Mouse (Mus musculus) lung, postnatal 0 days (tissue): ENCODE data around the gene Serpinb9.

ENCODE experiments used
- CTCF ChIP-seq: IDR thresholded peaks from 2 replicates; pipeline ENCODE4 v1.5.1; 2016; ENCODE audit warnings: antibody characterized with exemption, mild to moderate bottlenecking
- EP300 ChIP-seq: IDR thresholded peaks from 2 replicates; pipeline ENCODE4 v1.6.1; 2016; ENCODE audit warnings: antibody characterized with exemption, mild to moderate bottlenecking, control low read depth

DNA sequence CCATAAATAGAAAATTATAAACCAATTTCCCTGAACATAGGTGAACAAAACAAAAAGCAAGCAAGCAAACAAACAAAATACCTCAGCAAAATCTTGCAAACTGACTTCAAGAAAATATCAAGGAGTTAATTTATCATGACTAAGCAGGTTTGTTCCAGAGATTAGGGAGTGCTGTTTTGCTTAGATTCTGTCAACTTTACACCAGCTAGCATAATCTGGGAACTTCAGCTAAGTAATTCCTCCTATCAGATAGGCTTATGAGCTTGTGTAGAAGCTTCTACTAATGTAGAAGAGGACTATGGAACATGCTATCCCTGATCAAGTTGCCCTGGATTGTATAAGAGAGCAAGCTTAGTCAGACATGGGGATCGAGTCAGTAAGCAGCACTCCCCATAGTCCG, 44.2 kb downstream of the Serpinb9 start:
- TF ChIP-seq CTCF (no peak), EP300 (no peak)
